Mouse (Mus musculus): ENCODE data around the gene Cntn3. TPM values are rescaled to one million over a fixed set of nuclear protein-coding genes. Genes with fewer than 3 reads are reported as not detected.

Cntn3 gene
- total RNA-seq, 2 experiments from 2014 or later, result 0.02 TPM; not detected in 1

DNA sequence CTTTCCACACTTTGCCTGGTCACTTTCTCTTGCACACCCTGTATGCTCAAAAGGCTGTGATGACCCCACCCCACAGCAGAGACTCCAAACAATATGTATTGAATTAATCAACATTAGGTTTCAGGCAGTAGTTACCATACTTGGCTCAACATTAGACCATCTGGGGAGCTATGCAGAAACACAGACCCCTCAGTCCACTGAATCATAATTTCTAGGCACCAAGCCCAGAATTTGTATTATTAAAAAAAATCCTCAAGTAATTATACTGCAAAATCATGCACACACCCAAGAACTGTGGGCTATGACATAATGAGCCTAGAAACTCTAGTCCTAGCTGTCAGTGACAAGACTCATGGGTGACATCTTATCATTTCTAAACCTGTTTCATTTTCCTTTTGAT, 87.4 kb downstream of the Cntn3 start:
- ATAC-seq (replicated peaks; ENCODE audit: poor library complexity), result no peak

DNA sequence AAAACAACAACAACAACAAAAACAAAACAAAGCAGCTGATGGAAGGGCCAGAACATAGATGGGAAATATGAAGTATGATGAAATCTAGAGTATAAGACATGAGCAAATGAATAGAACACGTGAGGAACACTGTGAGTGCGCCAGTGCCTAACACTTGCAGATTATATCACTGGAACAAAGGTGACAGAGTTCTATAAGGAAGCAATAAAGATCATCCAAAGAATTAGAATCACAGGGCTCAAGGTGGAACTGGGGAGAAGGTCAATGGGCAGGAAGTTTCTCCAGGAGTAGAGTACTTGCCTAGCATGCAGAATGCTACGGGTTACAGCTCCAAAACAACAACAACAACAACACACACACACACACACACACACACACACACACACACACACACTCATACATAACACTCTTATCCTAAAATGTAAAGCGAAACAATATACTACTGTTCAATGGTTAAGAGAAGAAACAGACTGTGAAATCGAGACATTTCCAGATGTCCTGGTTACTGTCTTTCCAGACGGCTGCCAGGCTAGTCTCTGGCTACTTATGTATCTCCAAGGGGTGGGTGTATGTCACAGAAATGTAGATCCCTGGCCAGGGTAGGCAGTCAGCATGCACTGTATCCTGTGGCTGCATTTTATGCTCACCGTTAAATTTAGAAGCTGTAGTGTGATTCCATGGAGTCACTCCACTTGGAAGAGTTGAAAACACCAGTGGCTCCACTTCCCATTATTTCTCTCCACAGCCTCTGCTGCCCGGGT, 94.4 kb downstream of the Cntn3 start:
- ATAC-seq (replicated peaks; ENCODE audit: poor library complexity), result no peak

DNA sequence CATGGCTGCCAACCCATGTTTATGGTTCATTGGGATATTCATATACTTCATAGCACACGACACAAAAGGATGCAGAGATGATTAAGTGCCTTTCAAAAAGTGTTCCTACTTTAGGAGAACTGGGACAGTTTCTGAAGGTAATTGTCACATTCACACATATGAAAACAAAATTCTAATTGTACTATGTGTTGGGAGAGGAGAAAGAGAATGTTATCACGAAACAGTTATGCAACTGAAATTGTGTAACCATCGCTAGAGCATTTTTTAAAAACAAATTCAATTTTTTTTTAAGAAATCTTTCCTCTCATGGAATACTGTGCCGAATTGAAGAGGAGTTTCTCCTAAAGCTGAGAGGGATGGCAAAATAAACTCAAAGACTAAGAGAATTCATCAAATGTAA, 134.5 kb downstream of the Cntn3 start:
- no peak for ATAC-seq (replicated peaks; ENCODE audit: poor library complexity)

DNA sequence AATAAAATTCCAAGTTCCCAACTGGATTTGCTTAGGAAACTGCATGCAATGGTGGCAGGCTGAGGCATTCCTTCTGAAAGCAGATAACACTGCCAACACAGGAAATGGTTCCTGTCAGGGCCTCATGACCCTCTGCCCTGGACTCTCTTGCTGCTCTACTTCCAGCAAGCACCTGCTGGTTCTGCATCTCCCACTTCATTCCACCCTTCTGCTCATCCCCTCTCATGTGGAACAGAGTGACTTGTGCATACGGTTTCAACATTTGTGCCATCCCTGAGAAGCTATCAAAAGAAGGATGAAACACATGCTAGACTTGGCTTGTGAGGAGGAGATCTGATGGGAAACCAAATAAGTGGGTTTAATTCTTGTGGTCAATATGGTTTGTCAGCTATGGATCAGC, 145.4 kb downstream of the Cntn3 start:
- no peak for ATAC-seq (replicated peaks; ENCODE audit: poor library complexity)

DNA sequence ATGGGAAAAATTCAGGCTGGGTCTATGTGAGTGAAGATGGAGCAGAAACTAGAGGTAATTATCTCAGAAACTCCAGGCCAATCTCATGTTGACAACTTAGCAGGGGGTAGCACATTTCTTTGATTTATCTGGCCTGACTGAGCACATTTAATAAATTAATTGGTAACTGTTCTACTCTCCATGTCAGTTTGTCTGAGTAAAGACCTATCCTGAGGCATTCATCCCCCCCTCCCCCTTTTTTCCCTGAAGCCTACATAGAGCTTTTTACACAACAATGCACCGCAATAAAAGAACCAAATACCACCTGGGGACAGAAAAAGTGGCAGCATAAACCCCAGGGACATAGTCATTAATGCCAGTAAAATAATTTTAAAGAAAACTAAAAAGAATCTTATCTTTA, 151.1 kb downstream of the Cntn3 start:
- ATAC-seq (replicated peaks; ENCODE audit: poor library complexity), result no peak

DNA sequence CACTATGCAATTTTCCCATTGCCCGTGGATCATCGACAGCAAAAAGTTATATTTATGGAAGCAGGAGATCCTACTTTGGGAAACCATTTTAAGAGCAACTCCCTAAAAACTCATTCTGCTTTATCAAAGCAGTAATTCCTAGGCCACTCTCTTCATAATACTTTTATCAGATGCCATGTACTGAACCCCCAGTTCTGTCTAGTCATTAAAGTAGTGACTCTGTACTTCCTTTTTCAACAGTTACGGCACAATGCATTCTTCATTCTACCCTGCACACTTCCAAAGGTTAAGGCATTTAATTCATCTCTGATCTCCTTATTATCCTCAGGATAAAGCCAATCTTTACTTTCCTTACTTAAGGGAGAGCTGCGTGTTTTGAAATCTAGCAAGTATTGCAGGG, 184.3 kb downstream of the Cntn3 start:
- no peak for ATAC-seq (replicated peaks; ENCODE audit: poor library complexity)

DNA sequence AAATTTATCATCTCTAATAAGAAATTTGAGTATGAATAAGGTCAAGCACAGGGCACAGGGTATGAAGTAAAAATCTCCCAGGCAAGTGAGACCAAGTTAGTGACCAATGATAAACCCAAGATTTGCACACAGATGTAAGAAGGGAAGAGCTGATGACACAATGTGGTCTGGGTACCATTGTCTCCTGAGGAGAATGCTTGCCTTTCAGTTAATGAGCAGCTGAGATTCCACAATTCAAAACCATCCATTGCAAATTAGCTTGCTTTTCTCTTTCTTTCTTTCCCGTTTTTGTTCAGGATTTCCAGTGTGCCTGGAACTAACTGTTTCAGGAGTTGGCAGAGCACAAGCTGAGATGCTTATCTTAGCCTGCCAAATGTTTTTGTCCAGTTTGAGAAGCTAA, 200.8 kb downstream of the Cntn3 start:
- ATAC-seq (replicated peaks; ENCODE audit: poor library complexity), result no peak

DNA sequence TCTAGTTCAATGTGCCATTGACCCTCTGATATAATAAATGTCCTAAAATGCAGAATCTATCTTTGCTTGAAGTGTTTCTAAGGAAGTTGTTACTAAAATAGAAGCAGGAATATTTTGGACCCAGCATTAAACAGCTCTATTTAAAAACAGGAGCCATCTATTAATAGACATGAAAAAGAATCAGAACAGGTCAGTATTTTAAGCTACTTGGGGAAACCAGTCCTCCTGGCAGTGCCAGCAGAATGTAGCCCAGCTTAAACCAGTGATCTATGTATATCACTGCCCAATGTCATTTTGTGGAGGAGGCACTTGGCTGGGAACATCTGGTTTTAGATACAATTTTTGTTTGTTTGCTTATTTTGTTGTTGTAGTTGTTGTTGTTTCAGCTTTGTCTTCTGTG, 209.0 kb downstream of the Cntn3 start:
- no peak for ATAC-seq (replicated peaks; ENCODE audit: poor library complexity)

DNA sequence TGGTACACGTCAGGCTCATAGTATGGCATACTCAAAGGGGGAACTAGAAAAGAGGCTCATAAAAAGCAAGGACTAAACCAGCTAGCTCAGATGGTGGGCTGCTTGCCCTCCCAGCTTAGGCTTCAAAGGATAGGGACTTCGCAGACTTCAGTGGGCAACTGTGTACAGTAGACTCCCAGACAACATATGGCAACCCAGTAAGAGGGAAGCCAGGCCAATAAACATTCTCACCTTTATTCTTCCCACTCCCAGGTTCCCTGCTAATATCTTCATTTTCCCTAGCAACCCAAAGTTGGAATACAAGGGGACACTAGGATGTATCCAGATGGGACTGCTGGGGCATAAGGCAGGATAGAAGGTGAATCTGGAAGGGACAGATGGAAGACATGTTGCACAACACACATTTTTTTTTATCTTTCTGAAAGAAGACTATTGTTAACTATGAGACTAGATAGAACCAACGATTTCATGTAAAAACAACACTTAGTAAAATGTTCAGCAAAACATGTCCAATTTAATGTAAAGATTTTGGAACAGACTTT, 209.5 kb downstream of the Cntn3 start:
- ATAC-seq (replicated peaks; ENCODE audit: poor library complexity), result no peak

DNA sequence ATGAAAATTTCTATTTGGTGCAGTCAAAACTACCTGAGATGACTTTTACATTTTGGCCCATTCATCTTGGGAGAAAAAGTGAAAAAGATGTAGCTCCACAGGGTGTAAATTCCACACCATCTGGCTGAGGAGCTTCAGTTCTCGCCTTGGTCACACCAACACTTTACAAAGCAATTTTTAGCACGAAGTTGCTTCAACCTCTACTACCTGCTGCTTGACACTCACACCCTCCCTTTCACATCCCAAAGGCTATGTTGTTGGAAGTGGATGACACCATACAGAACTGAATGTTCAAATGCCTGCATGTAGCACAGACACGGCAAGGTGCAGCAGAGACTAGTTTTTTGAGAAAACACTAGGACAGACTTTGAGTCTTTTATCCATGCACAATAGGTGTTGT, 240.8 kb downstream of the Cntn3 start:
- ATAC-seq (replicated peaks; ENCODE audit: poor library complexity), result no peak

DNA sequence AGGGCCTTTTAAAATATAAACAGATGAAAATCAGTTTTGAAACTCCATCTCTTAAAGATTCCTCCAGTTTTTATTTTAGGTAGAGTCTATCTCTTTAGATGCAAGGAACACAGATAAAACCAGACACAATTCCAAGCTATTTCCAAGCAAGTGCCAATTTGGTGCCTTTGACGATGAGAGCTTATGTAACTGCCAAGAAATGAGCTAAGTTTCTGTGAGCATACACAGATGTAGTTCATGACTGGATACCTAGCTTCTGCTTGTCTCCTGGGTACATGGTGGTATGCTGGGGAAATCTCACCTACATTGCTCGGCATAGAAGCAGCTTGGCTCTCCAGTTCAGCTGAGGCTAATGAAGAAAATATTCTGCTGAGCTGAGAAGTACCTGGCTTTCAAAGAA, 246.2 kb downstream of the Cntn3 start:
- no peak for ATAC-seq (replicated peaks; ENCODE audit: poor library complexity)

DNA sequence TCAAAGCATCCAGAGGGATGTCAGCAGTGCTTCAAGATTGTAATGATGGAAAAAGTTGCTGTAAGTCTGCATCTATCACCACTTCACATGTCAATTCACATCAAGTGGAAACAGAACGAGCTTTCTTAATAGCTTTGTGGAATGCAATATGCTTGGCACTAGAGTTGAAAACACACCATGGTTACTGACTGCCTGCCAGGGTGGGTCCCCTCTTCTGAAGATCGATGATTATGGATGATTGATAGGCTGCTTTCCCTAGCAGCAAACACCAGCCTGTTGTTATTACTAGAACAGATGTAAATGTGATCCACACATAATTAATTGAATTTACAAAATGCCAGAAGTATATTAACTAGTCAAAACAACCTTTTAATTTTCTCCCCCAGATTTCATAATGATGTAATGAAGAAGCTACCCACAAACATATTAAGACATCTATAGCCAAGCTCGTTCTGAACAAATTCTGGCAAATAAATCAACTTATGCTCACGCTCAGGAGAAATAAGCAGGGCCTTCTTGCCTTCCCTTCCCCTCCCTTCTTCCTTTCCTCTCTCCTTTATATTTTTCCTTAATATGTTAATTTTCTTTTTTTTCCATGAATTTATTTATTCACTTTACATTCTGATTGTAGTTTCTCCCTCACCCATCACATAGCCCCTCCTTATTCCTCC, 250.2 kb downstream of the Cntn3 start:
- ATAC-seq (replicated peaks; ENCODE audit: poor library complexity), result no peak

DNA sequence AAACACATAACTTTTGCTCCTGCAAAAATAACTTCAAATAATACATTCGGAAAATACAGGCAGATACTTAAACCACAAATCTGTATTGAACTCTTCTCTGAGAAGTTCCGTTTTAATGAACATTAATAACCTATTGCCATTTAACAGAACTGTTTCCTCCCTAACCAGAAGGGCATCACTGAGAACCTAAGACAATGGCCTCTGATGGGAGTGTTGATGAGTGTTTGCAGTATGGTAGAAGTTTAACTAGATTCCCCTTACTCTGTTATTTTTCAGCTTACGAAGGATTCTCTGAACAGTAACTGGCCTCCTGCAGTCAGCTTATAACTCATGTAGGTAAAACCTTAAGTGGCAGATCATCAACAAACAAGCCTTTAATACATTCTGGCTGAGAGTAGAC, 253.1 kb downstream of the Cntn3 start:
- no peak for ATAC-seq (replicated peaks; ENCODE audit: poor library complexity)

DNA sequence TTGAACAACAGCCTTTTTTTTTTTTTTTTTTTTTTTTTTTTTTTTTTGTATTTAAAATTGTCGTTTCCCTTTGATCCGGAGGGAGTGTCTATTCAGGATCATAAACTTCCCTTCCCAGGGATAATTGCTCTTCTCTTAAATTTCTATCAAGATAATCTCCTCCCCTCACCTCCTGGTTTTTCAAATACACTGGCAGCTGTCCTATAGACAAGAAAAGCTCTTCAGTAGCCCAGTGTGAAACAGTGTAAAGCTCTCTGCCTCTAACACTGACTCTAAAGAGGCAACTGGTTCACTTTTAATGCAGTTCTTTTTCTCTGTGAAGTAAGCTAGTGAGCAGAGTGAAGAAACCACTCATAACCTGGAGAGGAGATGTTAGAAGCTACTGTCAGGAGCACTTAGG, 290.0 kb downstream of the Cntn3 start:
- no peak for ATAC-seq (replicated peaks; ENCODE audit: poor library complexity)

DNA sequence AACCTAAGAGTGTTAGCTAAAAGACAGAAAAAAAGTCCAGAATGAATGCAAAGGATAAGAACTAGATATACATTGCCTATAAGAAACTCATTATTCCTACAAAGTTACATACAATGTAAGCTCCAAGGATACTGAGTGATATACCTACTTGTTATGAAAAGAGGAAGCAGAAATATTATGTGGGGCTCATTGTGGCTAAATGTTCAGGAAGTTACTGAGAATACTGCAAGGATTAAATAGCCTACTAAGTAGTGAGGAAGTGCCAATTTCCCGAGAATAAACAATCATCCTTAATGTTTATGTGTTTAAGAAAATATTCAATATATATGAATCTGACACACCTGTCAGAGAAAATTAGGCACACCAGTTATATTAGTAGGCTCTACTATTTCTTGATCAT, 341.9 kb downstream of the Cntn3 start:
- 0 out of 2 replicates have a peak, but pooled peaks have one; percentile 60 for ATAC-seq (replicated peaks; ENCODE audit: poor library complexity)

DNA sequence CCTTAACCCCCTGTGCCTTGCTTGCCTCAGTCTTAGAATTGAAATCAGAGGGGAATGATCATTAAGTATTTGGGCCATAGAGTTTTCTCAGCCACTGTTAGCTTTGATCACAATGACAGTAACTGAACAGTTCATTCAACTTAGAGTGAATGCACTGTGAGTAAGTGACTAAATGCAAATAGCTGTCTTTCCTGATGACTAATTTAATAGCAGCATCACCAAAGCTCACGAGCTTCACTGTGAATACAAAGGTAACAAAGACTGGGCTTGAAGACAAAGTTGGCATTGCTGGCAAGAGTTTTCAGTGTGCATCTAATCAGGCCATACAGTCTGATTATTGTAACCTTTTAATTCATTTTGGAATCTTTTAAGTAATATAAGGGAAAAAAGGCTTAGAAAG, 386.6 kb downstream of the Cntn3 start:
- no peak for ATAC-seq (replicated peaks; ENCODE audit: poor library complexity)

DNA sequence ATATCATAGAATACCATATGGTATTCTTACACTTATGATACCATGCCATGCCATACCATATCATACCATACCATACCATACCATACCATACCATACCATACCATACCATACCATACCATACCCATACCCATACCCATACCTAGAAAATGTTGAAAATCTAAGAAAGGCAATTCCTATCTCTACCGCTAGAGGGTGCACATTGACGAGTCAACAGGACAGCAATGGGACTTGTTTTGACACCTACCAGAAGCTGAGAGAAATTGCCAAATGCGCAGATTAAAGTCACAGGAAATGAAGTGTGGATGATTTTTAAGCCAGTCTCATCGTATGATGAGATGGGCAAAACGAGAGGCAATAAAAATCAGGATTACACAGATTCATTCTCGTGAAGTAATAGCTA, 402.0 kb downstream of the Cntn3 start:
- ATAC-seq (replicated peaks; ENCODE audit: poor library complexity), result peak; percentile 95

DNA sequence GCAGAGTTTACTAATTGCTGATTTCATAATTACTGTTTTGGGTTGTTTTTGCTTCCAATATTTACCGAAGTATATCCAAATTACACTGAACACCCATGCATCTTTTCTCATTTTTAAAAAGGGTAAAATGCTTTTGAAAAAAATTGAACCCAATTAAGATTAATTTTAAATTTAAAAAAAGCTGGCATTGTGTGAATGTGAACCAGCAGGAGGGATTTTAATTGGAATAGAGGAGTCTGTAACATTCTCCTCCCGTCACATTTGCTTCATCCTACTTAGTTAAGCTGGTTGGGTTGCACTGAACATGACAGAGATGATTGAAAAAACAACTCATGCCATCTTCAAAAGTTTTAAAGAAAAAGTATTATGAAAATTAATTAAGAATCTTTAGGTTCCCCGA, 411.7 kb downstream of the Cntn3 start:
- ATAC-seq (replicated peaks; ENCODE audit: poor library complexity), result no peak

DNA sequence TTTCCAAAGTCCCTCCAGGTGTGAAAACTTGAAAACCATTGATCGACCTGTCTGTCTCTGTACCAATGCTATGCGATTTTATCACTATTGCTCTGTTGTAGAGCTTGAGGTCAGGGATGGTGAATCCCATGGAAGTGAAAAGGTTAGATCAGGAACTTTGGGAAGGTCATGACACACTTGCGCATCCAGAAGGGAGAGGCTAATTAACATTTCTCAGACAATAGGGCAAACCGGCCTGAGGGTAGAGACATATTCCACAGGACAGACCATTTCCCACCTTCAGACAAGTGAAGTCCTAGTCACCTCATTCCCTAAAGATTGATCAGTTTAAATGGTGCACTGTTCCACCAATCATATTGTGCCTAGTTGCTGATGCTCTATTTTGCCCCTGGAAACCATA, 451.2 kb downstream of the Cntn3 start:
- ATAC-seq (replicated peaks; ENCODE audit: poor library complexity), result no peak

DNA sequence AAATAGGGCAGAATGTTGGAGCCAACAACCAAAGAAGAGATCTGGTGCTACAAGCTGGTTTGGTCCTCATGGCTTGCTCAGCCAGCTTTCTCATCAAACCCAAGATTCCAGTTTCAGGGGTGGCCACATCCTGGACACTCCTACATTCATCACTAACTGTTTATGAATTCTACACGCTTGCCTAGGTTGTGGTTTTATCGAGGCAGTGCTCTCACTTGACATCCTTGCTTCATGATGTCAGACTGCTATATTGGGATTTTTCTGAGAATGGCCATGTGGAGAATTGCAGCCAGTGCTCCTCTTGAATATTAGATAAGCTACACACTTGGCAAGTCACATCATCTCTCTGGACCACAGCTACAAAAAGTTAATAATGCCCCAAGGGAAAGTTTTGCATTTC, 452.9 kb downstream of the Cntn3 start:
- ATAC-seq (replicated peaks; ENCODE audit: poor library complexity), result no peak

DNA sequence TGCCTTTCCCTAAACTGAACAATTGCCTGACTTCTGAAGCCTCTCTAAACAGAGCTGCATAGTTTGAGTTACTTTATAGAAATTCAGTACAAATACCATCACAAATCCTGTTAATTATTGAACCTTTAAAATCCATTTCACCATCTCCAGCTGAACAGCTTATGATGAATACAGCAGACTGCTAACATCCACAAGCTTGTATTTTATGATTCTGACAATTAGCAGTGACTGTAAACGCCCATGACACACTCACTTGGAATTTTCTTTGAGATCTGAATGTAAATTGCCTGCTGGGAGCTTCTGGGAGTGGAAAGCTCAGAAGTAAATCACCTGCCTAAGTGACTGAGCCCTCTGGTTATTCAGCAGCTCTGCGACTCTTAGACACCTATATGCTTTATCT, 459.3 kb downstream of the Cntn3 start:
- ATAC-seq (replicated peaks; ENCODE audit: poor library complexity), result no peak
